Mouse (Mus musculus) kidney, postnatal 10 days (tissue): Measurements from ENCODE around the gene Tmsb15b1.
A peak's percentile ranks its signal among the peaks of the same experiment; 100 is the strongest.
"Not testable (repeated sequence)": the region's sequence is repeated elsewhere in the genome, so short reads cannot be mapped to it uniquely, and the experiment has no call there.

Experiments
- DNase-seq: peaks from one replicate; pipeline ENCODE4 v3.0.0; 2021; ENCODE audit warnings: mixed read lengths

The Tmsb15b1 gene

GRCm38 (mm10) chrX:136976424-136977084 is at the start of gene Tmsb15b1, which contains the start of gene Tmsb15l:
Gene Tmsb15b1 (minus strand): TSS chrX:136976874.
Gene Tmsb15l (minus strand): TSS chrX:136976869.
- DNase-seq = peak; percentile 81

DNA sequence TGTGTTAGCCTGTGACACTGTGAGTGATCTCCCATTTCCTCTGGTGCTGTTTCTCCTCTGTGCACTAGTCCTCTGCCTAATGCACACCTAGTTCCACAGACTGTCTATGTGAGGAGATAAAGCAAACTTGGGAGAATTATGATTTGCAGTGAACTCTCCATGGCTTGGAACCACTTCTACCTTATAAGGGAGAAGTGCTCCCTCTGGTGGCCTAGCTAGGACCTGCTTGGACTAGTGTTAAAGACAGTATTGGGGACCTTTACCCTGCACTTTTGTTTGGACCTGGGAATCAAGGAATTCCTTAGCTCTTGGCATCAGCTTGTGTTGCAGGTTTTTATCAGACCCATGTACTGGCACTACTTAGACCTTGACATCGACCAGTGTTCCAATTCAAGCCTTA is 42.6 kb upstream of the Tmsb15b1 start:
- peak; percentile 79 for DNase-seq

DNA sequence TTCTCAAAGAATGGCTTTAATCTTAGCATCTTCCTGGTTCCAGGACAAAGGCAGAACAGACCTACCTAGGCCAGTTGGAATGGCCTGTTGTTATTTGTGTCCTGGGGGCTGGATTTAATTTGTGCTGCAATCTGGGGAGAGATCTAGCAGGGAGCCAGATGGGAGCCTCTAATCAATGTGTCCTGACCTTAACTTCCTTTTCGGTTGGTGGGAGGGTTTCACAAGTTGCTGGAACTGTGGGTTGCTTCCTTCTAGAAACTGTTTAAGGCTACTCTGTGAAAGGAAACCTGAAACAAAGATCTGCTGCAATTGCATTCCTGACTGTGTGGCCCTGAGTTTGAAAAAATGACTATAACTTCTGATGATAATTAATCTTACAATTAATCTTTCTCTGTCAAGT is 41.0 kb upstream of the Tmsb15b1 start:
- DNase-seq = no peak

DNA sequence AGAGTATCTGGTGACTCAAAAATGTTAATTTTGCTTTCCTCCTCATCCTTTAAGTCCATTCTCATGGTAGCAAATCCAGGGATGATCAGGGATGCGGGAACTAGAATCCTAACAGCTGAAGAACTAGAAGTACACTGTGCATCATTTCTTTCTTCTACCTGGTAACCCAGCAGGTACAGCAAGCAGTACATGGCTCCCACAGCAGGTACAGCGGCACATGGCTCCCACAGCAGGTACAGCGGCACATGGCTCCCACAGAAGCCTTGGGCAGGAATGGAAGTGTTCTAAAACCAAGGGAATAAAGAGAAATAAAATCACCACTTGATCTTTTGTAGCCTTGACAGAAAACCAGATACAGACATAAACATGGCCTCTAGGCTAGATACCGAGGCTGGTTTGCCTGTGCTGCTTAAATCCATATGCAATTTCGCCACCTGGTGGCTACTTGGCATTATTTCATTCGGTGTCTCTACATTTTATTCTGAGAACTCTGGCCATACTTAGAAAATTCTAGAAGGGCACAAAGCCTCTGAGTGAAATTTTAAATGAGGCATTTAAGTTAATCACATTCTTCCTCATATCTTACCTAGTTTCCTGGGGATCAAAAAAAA is 38.5 kb upstream of the Tmsb15b1 start:
- DNase-seq = peak; percentile 69

- no peak for DNase-seq
These were observed 19.6 kb upstream of the Tmsb15b1 start for GRCm38 (mm10) chrX:136996256-136996655.

- no peak for DNase-seq
These were observed 17.0 kb upstream of the Tmsb15b1 start for GRCm38 (mm10) chrX:136993641-136994040.

DNA sequence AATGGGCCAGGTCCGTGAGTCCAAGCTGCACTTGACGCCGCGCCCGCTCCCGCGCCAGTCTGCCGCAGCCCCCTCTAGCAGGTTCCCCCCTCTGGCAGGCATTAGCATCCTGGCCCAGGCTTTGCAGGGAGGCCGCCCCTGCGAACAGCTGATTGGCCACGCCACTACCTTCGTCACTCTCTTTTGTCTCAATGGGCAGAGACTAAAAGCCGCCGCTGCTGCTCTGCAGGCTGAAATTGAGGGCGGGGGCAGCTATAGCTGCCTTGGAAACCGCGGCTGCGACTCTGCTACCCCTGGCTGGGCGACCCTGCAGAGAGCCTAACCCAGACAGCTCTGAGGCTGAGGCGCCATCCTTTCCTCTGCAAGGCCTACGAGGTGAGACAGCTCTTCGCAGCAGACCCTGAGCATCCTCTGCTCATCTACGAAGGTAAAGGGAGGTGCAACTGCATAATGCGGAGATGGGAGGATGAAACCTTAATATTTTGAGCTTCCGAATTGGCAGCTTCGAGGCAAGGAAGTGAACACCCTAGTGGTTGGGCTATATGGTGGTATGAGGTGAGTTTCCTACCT is 16.4 kb upstream of the Tmsb15b1 start, which contains the start of gene Zcchc18:
TSS of gene Zcchc18 (plus strand) at position 178 of the 570 bp plus-strand sequence.
- peak; percentile 66 for DNase-seq

- DNase-seq = no peak
These were observed 15.7 kb upstream of the Tmsb15b1 start for GRCm38 (mm10) chrX:136992191-136992965.

- DNase-seq = no peak
These were observed 14.6 kb upstream of the Tmsb15b1 start for GRCm38 (mm10) chrX:136991274-136991673.

DNA sequence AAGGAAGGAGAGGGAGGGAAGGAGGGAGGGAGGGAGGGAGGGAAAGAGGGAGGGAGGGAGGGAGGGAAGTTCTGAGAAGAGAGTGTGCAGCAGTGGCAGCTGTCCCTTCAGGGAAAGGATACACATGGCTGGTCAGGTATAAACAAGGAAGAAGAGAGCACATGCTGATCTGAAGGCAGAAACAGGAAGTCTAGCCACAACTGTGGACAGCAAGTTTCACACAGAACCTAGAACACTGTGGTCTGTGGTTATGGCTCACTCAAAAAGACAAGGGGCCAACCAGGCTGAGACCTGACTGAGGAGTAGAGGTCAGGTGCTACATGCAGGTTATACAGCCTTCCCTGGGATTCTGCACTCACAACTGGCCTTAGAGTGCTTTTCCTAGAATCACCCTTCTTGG is 9.4 kb upstream of the Tmsb15b1 start:
- DNase-seq = no peak

- no peak for DNase-seq
These were observed 1.9 kb upstream of the Tmsb15b1 start for GRCm38 (mm10) chrX:136978616-136979015.

DNA sequence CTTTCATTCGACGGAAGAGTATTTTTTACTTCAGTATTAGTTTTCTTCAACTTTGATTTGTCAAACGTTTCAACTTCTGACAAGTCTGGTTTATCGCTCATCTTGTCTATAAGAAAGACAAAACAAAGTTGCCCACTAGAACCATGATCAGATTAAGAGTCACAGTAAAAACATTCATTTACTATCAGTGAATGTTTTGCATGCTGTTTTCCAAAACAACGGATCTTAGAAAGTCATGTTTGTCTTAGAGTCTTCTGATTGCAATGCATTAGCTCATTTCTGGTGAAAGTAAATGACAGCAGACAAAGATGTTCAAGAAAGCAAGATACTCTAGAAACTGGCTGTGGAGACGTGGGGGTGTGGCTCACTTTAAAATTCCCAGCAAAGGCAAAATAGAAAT is 1.3 kb downstream of the Tmsb15b1 start, which contains the start of gene Tmsb15b2:
TSS of gene Tmsb15b2 (minus strand) at position 101 of the 400 bp plus-strand sequence.
- DNase-seq = not testable (repeated sequence)

DNA sequence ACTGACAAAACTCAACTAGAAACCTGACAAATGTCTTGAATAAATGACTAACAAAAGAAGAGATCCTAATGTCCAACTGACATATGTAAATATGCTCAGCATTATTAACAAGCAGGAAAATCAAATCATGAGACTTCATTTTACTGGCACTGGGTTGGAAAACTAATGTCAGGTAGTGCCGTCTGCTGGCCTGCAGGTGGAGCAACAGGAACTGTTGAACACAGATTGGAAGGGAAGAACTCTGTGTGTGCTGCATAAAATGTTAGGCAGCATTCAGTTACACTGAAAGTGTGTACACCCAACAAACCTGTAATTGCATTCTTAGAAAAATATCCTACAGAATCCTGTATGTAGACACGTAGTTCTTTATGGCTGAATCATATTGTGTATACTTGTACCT is 17.0 kb downstream of the Tmsb15b1 start:
- DNase-seq = peak; percentile 23

DNA sequence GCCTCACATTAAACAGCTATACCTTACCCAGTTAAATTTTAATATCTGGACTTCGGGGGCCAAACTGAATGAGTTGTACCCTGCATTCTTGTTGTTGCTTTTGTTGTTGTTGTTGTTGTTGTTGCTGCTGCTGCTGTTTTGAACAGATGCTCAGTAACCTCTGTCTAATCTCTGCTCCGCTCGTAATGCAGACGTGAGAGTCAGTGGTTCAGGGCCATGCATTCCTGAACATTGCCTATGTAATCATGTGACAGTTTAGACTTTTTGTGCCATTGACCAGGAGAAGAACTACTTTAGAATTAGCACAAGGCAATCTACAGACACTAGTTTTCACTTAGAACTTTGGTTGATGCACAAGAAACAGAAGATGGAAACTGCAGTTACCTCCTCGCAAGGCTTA is 18.4 kb downstream of the Tmsb15b1 start:
- DNase-seq = not testable (repeated sequence)

DNA sequence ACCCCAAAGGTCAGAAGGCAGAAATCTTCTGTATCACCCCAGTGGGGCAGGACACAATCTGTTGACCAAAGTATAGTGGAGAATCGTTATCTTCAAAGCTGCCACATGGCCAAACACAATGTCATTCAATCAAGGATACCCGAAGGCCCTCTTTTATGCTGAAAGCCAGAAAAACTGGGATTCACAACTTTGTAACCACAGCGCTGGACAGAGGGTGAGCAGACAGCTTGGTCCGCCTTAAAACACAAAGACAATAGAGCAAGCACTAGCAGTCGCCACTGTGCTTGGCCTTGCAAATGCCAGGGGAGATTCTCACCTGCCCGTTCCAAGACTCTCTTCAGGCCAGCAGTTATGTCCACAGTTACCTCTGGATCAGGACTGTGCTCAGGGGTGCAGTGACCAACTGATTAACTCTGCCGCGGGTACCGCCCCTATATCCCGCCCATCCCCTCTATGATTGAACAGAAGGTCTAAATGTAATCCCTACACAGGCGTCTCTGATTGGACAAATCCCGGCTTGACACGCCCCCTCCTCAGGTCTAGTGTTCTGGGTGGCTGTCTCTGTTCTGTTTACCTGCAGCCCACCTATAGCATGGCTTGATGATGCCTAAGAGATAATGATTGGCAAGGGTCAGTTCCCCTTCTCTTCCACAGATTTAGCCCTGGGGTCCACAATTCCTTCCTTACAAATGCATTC is 18.9 kb downstream of the Tmsb15b1 start:
- DNase-seq = peak; percentile 71

GRCm38 (mm10) chrX:136937985-136938384 is 38.7 kb downstream of the Tmsb15b1 start:
- no peak for DNase-seq

- no peak for DNase-seq
These were observed 49.6 kb downstream of the Tmsb15b1 start, which contains the start of gene H2bfm for GRCm38 (mm10) chrX:136927031-136927430. Gene H2bfm (plus strand): TSS chrX:136927325.

GRCm38 (mm10) chrX:136925863-136926262 is 50.8 kb downstream of the Tmsb15b1 start:
- DNase-seq = no peak
